Mouse (Mus musculus) ES-E14 (cell line): ENCODE measurements around the gene Plcd3.

ENCODE experiments used
- CHD2 ChIP-seq: IDR thresholded peaks from 2 replicates; pipeline ENCODE4 v1.6.1; 2014; ENCODE audit warnings: mild to moderate bottlenecking, low read depth, low read length, inconsistent platforms
- MAFK ChIP-seq: IDR thresholded peaks from 2 replicates; pipeline ENCODE4 v1.6.1; 2014; ENCODE audit warnings: mild to moderate bottlenecking, low read depth, low read length, inconsistent platforms; ENCODE audit not compliant: insufficient read depth
- ZNF384 ChIP-seq: IDR thresholded peaks from 2 replicates; pipeline ENCODE4 v1.6.1; 2012; ENCODE audit warnings: low read depth, low read length, inconsistent platforms

DNA sequence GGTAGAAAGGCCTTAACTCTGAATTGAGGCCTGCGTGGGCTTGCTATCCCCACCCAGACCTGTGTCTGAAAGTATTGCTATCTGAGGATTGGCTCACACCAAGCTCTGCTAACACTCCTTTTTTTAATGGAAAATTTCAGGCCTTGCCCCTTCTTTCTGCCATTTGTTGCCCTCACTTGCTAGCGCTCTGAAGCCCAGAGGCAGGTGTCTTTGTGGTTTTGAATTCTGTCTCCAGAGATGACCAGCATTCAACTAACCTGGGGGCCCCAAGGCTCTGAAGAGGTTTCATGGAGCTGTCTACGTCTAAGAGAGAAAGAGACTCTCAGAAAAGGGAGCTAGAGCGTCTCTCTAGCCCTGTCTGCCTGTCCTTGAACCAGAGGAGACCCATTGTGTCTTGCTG lies 33.2 kb downstream of the Plcd3 start:
- no peak for TF ChIP-seq CHD2
- no peak for TF ChIP-seq MAFK
- no peak for TF ChIP-seq ZNF384
